8 mouse cellular contexts compared by ENCODE assay signal in the genomic region with DNA sequence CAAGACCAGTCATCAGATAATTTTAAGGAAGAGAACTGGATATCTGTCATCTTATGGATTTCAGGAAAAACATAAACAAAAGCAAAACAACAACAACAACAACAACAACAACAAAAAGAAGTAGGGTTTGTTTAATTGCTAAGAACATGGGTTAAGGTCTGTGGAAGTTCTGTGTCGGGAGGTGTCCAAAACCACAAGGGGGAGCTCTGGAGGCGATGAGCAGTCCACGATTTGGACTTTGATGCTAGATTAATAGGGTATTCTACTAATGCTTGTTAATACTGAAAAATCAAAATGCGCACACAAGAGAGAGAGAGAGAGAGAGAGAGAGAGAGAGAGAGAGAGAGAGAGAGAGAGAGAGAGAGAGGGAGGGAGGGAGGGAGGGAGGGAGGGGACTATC.
DNase-seq lines count a peak whose midpoint lies in the region; ATAC-seq and TF ChIP-seq lines count a peak whose summit lies in the region.

No protein-coding gene starts in this region.

- no peak for ATAC-seq in intestine, postnatal 0 days
- ATAC-seq in intestine, embryonic 15.5 days = no peak
- ATAC-seq in megakaryocyte, adult 5-6 weeks (ENCODE audit: poor library complexity, severe bottlenecking) = no peak

- no peak overlapping the region for H3K27ac ChIP-seq in intestine, postnatal 0 days (ENCODE audit: low read depth, low read length)
- no peak overlapping the region for H3K27ac ChIP-seq in intestine, embryonic 15.5 days

- peak; percentile 56 for DNase-seq in 3T3-L1 (ENCODE audit: low read depth, low spot score)
- peak; percentile 67 for DNase-seq in NIH3T3 (ENCODE audit: low read depth)
- DNase-seq in embryo, embryonic 11 days = peak; percentile 64
- peak; percentile 31 for DNase-seq in mesoderm, embryonic 11.5 days (ENCODE audit: low read depth, low spot score)
- DNase-seq in heart, adult 9 months (ENCODE audit: low spot score in 2 of 2) = no peak

- H3K4me1 ChIP-seq in intestine, postnatal 0 days (replicated peaks; ENCODE audit: control insufficient read depth, insufficient read depth, low read length) = no peaks in the 10 kb centered on the region
- H3K4me1 ChIP-seq in intestine, embryonic 15.5 days (replicated peaks) = no peaks in the 10 kb centered on the region

- WGBS in intestine, postnatal 0 days = 21% methylated on average over 4 of the region's 4 CpGs
- 14% methylated on average over 4 of the region's 4 CpGs for WGBS in intestine, embryonic 15.5 days

- no peaks in the 10 kb centered on the region for H3K9me3 ChIP-seq in intestine, postnatal 0 days (ENCODE audit: control insufficient read depth)
- no peaks in the 10 kb centered on the region for H3K9me3 ChIP-seq in intestine, embryonic 15.5 days

- peak; percentile 64 for TF ChIP-seq CTCF in intestine, postnatal 0 days (IDR thresholded peaks at IDR 0.05; ENCODE audit: low read depth)

- no peak overlapping the region for H3K4me3 ChIP-seq in intestine, postnatal 0 days (ENCODE audit: low read depth, low read length)
- no peak overlapping the region for H3K4me3 ChIP-seq in intestine, embryonic 15.5 days (replicated peaks)

- H3K36me3 ChIP-seq in intestine, postnatal 0 days (ENCODE audit: control insufficient read depth, insufficient read depth) = no peaks in the 10 kb centered on the region
- no peaks in the 10 kb centered on the region for H3K36me3 ChIP-seq in intestine, embryonic 15.5 days

- no peaks in the 10 kb centered on the region for H3K27me3 ChIP-seq in intestine, postnatal 0 days (replicated peaks; ENCODE audit: control insufficient read depth, insufficient read depth, low read length)
- H3K27me3 ChIP-seq in intestine, embryonic 15.5 days (replicated peaks) = no peaks in the 10 kb centered on the region

- no peak overlapping the region for H3K9ac ChIP-seq in intestine, postnatal 0 days (ENCODE audit: low read depth, low read length)
- no peak overlapping the region for H3K9ac ChIP-seq in intestine, embryonic 15.5 days

- no peak overlapping the region for H3K4me2 ChIP-seq in intestine, postnatal 0 days (replicated peaks; ENCODE audit: low read depth)
- no peak overlapping the region for H3K4me2 ChIP-seq in intestine, embryonic 15.5 days (replicated peaks)

Comparison
In these comparisons a context has a peak if more than half of its experiments do, and no peak if none do; other contexts are left out.
1. DNase-seq: peak in 3T3-L1 (single experiment), NIH3T3 (single experiment), embryo, embryonic 11 days (single experiment) and mesoderm, embryonic 11.5 days (single experiment); none in heart, adult 9 months (0 of 2).